Mouse (Mus musculus) frontal cortex, postnatal 14 days (tissue): Measurements from ENCODE around the gene Vmn2r26.
"Not testable (repeated sequence)": the region's sequence is repeated elsewhere in the genome, so short reads cannot be mapped to it uniquely, and the experiment has no call there.

Experiments
- DNase-seq, 2 experiments: peaks; one replicate each; pipeline ENCODE4 v3.0.0; 2022; ENCODE audit warnings: low spot score in 2 of 2

Gene Vmn2r26

DNA sequence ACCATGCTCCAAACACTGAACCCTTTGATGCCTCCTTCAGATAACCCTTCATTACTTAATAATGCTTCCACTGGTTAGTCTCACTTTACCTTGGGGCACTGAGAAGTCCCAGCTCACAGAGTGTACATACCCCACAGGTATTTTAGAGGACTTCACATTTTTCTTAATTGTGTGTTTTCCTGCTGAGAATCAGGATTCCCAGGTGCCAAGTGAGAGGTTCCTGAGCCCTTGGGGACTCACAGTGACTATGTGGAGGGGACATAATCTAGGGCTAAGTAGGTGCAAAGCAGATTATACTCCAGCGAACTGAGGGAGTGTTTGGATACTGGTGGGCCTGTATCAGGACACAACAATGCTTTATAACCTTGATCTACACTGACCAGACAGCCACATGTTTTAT is at the start of gene Vmn2r26:
Gene Vmn2r26 (plus strand): TSS at position 301 of the 400 bp plus-strand sequence.
- not testable (repeated sequence) for DNase-seq

DNA sequence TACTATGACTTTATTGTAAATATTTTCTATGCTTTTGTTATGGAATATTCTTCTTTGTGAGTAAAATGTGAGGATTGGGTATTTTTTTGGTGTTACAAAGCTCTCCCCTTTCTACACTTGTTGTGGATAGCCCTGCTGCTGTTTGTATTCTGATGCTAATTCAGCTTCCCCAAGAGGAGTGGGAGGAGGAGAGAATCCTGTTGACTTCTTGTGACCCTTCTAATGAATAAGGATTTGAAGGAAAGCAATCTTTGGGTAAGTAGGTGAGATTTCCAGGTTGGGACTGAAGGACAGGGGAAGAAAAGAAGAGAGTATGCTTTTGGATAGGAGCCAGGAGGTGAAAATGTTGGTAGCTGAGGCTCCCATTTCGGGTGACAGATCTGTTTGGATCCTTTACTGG is 3.5 kb upstream of the Vmn2r26 start:
- DNase-seq, result no peak

DNA sequence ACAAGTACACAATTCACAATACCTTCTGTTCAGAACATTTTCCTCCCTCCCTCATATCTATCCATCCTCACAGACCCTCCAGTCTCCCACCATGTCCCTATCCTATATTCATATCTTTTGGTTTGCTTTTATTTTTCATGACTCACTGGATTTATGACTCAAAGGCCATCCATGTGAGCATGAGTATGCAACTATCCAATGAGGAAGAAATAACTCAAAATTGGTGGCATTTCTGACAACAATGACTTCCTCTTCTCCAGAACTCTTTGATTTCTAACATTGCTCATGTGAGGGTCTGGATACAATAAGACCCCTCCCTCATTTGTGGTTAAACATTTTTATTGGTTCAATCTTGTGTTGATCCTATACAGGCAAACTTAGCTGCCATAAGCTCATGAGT is 24.0 kb downstream of the Vmn2r26 start:
- no peak for DNase-seq

DNA sequence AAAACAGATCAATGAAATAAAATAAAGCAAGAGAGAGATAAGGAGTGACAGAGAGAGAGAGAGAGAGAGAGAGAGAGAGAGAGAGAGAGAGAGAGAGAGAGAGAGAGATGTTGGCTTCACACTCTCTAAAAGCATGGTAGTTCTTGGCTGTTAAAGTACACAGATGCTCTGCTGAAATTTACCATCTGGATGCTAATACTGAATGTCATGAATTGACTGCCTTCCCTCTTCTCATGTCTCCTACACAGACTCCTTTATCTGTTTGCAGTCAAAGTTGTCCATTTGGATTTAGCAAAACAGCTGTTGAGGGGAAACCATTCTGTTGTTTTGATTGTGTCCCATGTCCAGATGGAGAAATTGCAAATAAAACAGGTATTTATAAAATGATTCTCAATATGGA is 29.2 kb downstream of the Vmn2r26 start:
- not testable (repeated sequence) for DNase-seq

DNA sequence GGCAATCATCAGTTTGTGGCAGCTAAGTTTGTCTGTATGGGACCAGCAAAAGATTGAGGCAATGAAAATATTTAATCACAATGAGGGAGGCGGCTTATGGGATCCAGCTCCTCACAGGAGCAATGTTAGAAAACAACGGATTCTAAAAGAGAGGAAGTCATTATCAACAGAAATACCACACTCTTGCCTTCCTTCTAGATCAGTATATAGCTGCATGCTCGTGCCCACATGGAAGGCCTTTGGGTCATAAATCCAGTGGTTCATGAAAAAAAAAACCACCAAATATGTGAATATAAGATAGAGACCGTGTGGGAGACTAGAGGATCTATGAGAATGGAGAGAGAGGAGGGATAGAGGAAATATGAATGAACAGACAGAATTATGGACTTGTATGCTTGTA is 78.0 kb downstream of the Vmn2r26 start:
- no peak for DNase-seq
